Mouse (Mus musculus) ES-CJ7 (cell line): Measurements from ENCODE around the gene Selenon.

Experiments used
- DNase-seq: peaks from one replicate; pipeline ENCODE4 v3.0.0; 2011; ENCODE audit warnings: low read depth, low spot score

The Selenon gene

DNA sequence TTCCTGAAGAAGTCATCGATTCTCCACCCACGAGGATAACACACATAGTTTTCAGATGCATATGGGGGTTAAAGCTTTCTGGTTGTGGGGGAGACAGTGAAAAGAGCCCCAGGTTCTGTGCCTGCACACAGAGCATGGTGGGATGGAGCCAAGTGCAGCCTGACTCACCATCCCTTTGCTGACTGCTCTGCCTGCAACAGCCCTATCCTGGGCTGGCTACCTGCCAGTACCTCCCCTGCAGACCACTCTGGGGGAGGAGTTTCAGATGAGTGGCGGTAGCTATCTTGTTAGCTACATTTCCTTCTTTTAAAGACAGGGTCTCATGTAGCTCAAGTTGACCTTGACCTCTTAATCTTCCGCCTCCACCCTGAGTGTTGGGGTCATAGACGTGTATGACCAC is 26.4 kb upstream of the Selenon start:
- no peak for DNase-seq

GRCm38 (mm10) chr4:134577281-134577680 is 25.3 kb upstream of the Selenon start:
- no peak for DNase-seq

DNA sequence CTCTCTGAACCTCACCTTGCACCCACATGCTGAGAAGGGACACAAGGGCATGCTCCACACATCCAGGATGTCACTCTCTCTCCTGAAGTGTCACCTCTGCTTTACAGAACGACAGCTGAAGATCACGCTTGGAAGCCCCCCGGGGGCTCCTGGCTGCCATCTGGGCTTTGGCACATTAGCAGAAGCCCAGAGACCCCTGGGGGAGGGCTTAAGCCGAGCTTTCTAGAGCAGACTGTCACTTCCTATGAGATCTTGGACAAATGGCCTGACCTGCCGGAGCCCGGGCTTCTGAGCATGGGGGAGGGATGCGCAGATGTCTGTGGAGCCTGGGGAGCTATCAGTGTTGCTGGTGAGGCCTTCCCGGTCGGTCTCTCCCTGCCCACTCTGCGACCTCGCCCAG is 23.5 kb upstream of the Selenon start:
- no peak for DNase-seq

- DNase-seq: no peak
Observed at GRCm38 (mm10) chr4:134572449-134573300, 20.7 kb upstream of the Selenon start.

- no peak for DNase-seq
Observed at GRCm38 (mm10) chr4:134570704-134571451, 18.9 kb upstream of the Selenon start.

GRCm38 (mm10) chr4:134569831-134570230 is 17.9 kb upstream of the Selenon start:
- DNase-seq: no peak

DNA sequence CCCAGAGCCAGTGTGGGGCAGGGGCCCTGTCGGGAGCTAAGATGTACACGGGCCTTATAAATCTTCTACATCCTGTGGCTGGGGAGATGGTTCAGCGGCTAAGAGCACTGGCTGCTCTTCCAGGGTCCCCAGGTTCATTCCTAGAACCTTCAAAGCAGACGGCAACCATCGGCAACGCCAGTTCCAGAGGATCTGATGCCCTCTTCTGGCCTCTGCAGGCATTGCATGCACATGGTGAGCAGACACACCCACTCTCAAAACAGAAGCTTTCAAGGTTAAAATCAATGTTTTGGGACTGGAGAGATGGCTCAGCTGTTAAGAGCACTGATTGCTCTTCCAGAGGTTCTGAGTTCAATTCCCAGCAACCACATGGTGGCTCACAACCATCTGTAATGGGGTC is 17.2 kb upstream of the Selenon start:
- peak; percentile 69 for DNase-seq

GRCm38 (mm10) chr4:134567377-134568226 is 15.6 kb upstream of the Selenon start:
- DNase-seq: peak; percentile 24

DNA sequence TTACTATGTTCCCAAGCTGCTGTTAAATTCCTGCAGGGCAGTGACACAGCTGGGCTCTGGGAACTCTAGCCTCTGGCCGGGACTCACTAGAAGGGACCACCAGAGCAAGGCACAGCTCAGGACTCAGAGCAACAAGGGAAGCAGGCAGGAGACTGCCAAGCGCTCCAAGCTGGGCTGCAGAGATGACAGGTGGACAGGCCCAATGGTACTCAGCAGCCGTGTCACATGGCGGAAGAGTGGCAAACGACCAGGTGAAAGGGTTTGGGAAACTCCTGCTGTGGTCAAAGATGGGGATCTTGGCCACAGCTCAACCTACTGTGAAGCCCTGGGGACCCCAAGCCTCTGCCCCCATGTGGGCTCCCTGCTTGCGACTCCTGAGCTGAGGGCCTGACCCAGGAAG is 12.1 kb upstream of the Selenon start:
- no peak for DNase-seq

- no peak for DNase-seq
Observed at GRCm38 (mm10) chr4:134563624-134564023, 11.7 kb upstream of the Selenon start.

DNA sequence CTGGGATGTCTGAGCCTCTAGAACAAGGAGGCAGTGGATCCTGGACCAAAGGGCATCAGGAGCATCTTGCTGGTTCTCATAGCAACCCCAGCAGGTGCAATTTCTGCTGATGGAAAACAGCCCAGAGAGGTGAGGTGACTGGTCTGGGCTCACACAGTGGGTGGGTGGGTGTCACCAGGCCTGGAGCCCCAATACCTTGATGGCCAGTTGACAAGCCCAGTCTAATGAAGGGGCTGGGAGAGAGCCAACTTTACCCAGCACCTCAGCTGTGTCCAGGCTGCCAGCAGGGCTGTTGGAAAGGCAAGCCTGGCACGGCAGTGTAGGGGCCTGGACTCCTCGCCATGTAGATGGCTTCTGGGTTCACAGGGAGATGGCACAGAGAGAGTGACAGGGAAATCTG is 10.0 kb upstream of the Selenon start:
- DNase-seq: no peak

GRCm38 (mm10) chr4:134560699-134561098 is 8.7 kb upstream of the Selenon start:
- DNase-seq: no peak

DNA sequence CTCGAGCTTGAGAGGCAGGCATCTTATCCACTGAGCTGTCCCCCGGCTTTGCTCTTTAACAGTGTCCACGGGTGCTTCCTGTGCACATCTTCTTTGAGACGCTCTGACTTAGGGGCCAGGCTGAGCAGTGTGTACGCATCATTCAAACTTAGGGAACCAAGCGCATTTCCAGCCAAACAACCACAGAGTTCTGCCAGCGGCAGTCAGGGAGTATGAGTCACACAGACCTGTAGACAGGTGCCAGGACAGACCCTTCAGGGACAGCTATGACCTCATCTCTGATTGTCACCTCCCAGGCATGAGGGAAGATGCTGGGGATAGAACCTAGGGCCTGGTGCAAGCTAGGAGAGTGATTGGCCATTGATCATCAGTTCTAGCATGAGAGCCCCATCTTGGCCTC is 7.2 kb upstream of the Selenon start:
- no peak for DNase-seq

GRCm38 (mm10) chr4:134558570-134559113 is 6.7 kb upstream of the Selenon start:
- DNase-seq: no peak

DNA sequence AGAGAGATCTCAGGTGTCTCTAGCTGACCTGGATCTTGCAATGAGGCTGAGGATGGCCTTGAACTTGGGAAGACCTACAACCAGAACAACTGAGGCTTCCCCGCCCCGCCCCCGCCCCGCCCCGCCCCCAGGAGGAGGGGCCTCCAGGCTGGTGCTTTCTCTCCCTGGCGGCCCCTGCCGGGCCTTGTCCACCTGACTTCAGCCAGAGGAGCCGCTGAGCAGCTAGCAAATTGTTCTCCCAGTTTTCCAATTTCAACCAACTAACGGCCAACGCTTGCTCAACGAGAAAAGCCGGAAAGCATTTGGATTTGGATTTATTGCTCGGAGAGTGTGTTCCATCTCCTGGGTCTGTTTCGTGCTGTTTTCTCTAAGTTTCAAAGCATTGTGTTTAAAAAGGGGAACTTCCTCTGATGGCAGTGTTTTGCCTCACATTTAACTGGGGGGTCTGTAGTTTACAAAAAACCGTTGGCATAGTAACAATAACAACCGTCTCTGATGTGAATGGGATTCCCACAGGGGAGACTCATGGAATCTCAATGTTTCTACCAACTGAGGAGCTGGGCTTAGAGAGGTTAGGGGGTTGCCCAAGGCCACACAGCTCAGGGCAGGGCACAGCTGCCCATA is 5.8 kb upstream of the Selenon start:
- DNase-seq: peak; percentile 40

- peak; percentile 60 for DNase-seq
Observed at GRCm38 (mm10) chr4:134555956-134556580, 4.1 kb upstream of the Selenon start.

- DNase-seq: no peak
Observed at GRCm38 (mm10) chr4:134553631-134554030, 1.7 kb upstream of the Selenon start.

DNA sequence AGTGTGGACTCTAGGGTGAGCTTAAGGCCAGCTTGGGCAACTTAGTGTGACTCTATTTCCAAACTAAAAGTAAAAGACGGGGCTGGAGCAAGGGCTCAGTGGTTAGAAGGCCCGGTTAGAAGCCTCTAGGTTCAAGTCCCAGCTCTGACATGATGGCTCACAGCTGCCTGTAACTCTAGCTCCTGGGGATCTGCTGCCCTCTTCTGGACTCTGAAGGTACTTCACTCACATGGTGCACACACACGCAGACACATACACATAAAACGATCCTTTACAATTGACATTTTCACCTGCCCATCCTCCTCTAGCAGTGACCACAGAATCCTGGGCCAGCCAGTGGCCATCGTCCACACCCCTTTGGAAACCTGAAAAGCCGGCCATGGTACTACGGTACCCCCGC is 2.1 kb downstream of the Selenon start:
- peak; percentile 50 for DNase-seq

GRCm38 (mm10) chr4:134548169-134548938 is 3.6 kb downstream of the Selenon start:
- DNase-seq: no peak
